ENCODE assay signal across 16 mouse cellular contexts in genomic region chr8:127836410-127837206, GRCm38 (mm10).
A peak's percentile ranks its signal among the peaks of the same experiment; 100 is the strongest.
DNase-seq lines count a peak whose midpoint lies in the region; ATAC-seq and TF ChIP-seq lines count a peak whose summit lies in the region.
"Had no signal": no experiment of that assay in that cellular context is flagged by ENCODE, and none has a peak within 500 bp of the region (broad histone marks: within the 10 kb centered on the region; RNA-seq: fewer than 3 reads in every experiment).

No protein-coding gene starts in this region.

- DNase-seq in heart, adult 11 months: peak; percentile 92
- no peak for DNase-seq in heart, postnatal 36 days
- DNase-seq in layer of hippocampus, adult 2 months (ENCODE audit: low spot score in 2 of 2): no peak
- no peak for DNase-seq in layer of hippocampus, postnatal 10 days (ENCODE audit: low spot score in 2 of 2)
- peak; percentile 26 for DNase-seq in CD4-positive, CD25-positive, alpha-beta regulatory T cell, adult 2 months (ENCODE audit: low read depth, low spot score)
- no peak for DNase-seq in embryo, embryonic 10.5 days (ENCODE audit: low spot score)
- DNase-seq: cerebellum, adult 8-10 months; lung, postnatal 4 days; right cerebral cortex, postnatal 4 days; thymus, postnatal 25 days had no signal

- 0 out of 2 replicates have a peak, but pooled peaks have one; percentile 33 for ATAC-seq in megakaryocyte, adult 5-6 weeks (ENCODE audit: poor library complexity, severe bottlenecking)
- ATAC-seq: forebrain, embryonic 16.5 days; midbrain, embryonic 15.5 days had no signal

- no peak overlapping the region for H3K4me3 ChIP-seq in layer of hippocampus, adult 2 months
- H3K4me3 ChIP-seq: erythroblast, embryonic 14.5 days; limb, embryonic 15.5 days; midbrain, embryonic 15.5 days; stomach, embryonic 15.5 days had no signal

- peak; percentile 33; the same call in 1 of the 2 replicates for TF ChIP-seq CTCF in layer of hippocampus, adult 2 months (conservative IDR thresholded peaks at IDR 0.05)

- no peak overlapping the region for H3K27ac ChIP-seq in layer of hippocampus, adult 2 months
- H3K27ac ChIP-seq: limb, embryonic 15.5 days; midbrain, embryonic 15.5 days; stomach, embryonic 15.5 days had no signal

- intact Hi-C loops in heart, postnatal 36 days (cut with DNase I): loop anchor here (2.0 to 10.0 kb wide), 2 partner anchors 188 to 522 kb away; partner anchors contain the start of gene Nrp1

Comparison
In these comparisons a context has a peak if more than half of its experiments do, and no peak if none do; other contexts are left out.
1. DNase-seq: peak in heart, adult 11 months (single experiment) and CD4-positive, CD25-positive, alpha-beta regulatory T cell, adult 2 months (single experiment); none in heart, postnatal 36 days (0 of 2), layer of hippocampus, adult 2 months (0 of 2), layer of hippocampus, postnatal 10 days (0 of 2) and embryo, embryonic 10.5 days (single experiment).